Mouse (Mus musculus) yolk sac, embryonic 10.5 days (tissue): ENCODE results near the gene Elmod1.
A peak's percentile ranks its signal among the peaks of the same experiment; 100 is the strongest.
"Not testable (repeated sequence)": the region's sequence is repeated elsewhere in the genome, so short reads cannot be mapped to it uniquely, and the experiment has no call there.

Source experiments
- DNase-seq: peaks from one replicate; pipeline ENCODE4 v3.0.0-alpha.2; 2017; ENCODE audit warnings: low spot score

The Elmod1 gene

DNA sequence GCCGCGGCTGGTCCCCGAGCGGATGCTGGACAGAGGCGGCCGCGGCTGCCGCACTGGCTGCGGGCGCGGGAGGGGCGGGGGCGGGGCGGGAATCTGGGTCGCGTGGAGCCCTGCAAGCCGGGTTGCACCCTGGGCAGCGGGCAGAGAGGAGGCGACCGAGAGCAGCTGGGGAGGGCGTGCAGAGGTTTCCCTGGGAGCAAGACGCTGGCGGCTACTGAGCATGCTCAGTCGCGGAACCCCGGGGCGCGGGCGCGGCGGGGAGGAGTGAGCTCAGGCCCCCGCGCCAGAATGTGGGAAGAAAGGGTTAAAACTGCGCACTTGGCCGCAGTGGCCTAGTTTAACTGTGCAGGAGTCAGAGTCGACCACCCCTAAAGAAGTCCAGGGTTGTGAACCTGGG is at the start of gene Elmod1:
Gene Elmod1, minus strand, starts transcription at position 180 of the 397 bp plus-strand sequence.
- DNase-seq: peak; percentile 32

DNA sequence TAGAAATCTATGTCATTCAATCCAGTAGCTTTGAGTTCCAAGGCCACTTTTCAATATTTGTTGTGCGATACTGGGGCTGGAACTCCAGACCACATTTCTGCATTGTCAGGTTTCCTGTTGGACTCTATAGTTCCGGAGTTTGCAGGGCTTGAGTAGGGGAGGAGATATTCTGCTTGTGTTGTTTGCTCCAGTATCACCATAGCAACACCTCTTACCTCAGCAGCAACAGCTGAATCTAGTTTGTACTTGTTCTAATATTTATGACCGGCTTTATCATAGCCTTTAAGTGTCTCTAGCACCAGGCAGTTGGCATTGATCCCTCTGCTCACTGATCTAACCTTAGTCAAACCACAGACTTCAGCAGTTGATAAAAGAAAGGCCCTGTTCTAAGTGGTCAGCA is 47.7 kb upstream of the Elmod1 start:
- no peak for DNase-seq

- DNase-seq: no peak
Observed at GRCm38 (mm10) chr9:53994528-53994927, 19.4 kb upstream of the Elmod1 start.

DNA sequence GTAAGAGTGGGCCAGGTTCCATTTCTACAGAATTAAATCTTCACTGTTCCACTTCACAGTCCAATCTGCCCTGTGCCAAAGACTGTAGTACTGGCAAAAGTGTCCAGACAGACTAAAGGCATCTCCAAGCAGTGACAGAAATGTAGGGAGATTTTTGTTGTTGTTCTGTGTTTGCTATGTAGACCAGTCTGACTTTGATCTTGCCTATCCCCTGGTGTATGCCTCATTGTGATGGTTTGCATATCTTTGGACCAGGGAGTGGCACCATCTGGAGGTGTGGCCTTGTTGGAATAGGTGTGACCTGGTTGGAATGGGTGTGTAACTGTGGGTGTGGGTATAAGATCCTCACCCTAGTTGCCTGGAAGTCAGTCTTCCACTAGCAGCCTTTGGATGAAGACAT is 17.5 kb upstream of the Elmod1 start:
- DNase-seq: not testable (repeated sequence)

GRCm38 (mm10) chr9:53990921-53991320 is 15.8 kb upstream of the Elmod1 start:
- DNase-seq: peak; percentile 15

DNA sequence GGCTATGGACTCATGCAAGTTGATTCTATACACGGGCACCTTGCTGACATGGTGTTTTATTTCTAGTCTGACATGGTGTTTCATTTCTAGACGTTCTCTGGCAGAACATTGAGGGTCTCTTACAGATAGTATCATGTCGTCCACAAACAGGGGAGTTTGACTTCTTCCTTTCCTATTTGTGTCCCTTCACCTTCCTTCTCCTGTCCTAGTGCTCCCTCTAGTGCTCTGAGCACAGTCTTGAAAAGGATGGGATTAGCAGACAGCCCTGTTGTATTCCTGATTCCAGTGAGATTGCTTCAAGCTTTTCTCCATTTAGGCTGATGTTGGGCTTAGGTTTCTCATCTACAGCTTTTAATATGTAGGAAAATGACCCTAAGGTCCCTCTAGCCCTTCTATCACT is 11.9 kb upstream of the Elmod1 start:
- DNase-seq: no peak

GRCm38 (mm10) chr9:53984868-53985267 is 9.8 kb upstream of the Elmod1 start:
- DNase-seq: peak; percentile 14

- no peak for DNase-seq
Observed at GRCm38 (mm10) chr9:53974328-53975121, 576 bp downstream of the Elmod1 start.

DNA sequence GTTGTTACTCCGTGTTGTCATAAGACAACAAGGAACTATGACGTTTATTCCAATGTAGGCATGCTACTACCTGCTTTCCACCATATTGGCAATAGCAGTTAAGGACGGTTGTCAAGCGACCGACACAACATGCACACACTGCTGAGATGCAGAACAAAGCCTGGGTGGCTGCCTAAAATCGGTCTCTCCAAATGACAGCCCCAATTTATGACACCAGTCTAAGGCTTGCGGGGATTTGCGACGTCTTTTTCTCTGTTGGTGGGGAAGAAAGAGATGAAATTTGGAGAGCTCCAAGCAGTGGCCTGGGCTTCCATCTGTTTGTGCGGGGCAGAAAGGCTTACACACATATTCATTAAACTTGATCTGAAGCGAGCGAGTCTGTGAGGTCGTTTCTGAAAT is 1.2 kb downstream of the Elmod1 start:
- no peak for DNase-seq

DNA sequence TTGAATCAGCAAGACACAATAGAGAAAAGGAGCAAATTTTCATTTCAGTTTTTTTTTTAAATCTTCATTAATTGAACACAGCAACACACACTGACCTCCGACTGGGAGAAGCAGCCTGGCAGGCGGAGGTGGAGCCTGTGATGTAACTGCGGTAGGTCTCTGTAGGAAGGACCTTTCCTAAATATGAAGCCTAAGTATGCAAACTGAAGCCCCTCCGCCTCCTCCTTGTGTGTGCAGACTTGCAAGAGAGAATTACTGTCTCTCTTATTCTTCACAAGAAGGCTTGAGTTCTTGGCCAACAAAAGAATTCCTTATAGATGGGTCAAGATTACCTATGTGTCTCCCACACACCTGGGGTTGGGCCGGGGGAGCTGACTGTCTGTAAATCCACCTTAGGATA is 1.9 kb downstream of the Elmod1 start:
- DNase-seq: no peak

DNA sequence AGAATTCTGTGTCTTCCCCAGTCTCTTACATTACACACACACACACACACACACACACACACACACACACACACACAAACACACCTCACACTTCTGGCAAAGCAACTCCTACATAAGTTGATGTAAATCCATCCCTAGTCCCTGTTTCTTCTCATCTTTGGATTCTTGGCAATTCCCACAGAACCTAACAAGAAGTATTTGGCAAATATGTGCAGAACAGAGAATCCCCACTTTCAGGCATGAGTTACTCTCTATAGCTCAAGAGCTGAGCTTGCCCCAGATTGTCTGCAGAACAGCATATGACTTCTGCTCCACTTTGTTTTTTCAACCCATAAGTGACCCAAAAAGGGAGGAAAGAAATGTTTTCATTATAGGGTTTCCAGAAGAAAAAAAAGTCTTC is 2.7 kb downstream of the Elmod1 start:
- DNase-seq: no peak

- no peak for DNase-seq
Observed at GRCm38 (mm10) chr9:53967610-53968368, 7.3 kb downstream of the Elmod1 start.

DNA sequence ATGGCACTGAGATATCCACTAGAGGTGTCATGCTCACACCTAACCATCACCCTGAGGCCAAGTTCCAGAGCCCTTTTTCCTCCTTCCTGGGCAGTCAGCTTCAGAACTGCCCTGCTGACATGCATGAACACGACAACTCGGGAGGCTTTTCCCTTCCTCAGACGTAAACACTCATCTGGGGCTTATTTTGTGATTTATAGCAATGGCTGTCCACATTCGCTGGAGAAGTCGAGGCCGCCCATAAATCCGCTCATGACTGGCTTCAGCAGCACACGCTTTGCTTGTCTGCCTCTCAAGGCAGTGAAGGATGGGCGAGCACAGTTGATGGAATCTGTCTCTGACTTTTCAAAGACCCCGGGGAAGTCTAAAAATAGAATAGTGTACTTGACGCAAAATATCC is 18.1 kb downstream of the Elmod1 start:
- DNase-seq: no peak

DNA sequence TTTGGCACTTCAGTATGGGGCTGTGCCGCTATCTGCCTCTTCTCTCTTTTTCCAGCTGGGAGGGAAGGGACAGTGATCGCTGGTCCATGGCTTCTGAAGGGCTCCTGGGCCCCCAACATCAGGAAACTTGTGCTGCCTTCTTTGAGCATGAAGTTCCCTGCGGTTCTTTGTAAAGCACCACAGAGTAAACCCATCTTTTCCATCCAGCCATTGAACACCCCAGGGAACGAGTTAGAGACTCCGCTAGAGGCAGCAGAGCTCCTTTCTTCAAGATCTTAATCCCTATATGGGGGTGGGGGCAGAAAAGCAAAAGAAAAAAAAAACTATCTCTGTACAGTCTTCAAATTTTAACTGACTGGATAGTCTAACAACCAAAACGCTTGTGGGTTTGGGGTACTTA is 20.2 kb downstream of the Elmod1 start:
- DNase-seq: no peak

DNA sequence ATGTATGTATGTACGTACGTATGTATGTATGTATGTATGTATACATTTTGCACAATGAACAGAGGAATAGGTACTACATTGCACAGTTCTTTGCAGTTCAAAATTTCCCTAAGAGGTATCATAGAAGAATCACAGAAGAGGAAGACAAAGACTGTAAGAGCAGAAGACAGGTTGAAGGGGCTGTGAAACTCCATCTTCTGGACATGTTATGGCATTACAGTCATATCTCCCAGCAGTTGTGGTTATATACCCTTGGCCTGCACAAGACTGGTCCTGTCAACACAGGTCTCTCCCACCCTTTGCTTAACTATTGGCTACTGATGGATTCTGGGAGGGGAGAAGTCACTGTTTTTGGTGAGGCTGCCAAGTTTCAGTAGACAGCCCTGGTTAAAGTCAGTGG is 27.6 kb downstream of the Elmod1 start:
- no peak for DNase-seq

DNA sequence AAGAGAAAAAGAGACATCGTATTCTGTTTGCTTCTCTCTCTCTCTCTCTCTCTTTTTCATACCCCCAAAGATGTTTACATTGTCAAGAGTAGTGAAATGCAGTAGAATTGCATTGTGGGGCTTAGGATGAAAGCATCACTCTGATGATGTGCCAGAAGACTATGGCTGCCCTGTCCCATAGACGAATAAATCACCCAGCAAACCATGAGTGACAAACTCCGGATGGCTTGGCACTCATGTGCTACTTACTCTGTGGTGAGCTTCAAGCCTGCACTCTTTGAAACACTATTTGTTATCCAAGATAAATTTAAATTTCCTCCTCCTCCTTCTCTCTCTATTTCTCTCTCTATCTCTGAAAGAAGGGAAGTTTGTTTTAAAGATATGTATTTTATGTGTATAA is 36.5 kb downstream of the Elmod1 start:
- no peak for DNase-seq

DNA sequence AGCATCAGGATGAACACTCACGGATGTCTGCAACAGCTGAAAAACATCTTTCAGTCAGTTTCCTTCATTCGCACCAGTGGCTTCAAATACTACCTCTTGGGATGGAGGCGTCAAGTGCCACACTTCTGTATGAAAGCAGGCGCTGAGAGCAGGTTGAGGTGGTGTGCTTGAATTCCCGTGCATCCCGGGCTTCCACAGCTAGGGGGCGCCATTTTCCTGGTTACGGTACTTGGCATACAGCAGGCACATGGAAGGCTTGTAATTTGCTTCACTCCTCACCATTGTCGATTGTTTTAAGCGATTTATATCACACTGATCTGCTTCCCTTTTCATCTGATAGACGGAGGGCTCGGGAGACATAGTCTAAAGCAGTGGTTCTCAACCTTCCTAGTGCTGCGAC is 40.9 kb downstream of the Elmod1 start:
- DNase-seq: peak; percentile 14

- DNase-seq: no peak
Observed at GRCm38 (mm10) chr9:53933375-53933774, 41.7 kb downstream of the Elmod1 start.

DNA sequence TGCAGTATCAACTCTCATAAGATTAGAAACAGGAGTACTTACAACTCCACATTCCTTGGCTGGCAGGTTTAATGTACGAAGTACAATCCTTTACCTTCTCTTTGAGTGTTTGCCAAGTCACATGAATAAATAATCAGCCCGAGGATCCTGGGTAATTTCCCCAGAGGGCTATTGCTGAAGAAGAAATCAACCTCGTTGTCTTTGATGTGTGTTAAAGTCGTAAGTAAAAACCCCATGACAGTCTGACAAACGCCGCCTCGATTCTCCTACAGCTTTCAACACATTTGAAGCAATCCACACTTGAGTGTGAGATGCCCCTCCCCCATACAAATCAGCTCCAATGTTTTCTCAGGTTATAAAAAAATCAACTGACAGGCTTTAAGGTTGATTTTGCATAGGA is 44.2 kb downstream of the Elmod1 start:
- DNase-seq: no peak

- DNase-seq: no peak
Observed at GRCm38 (mm10) chr9:53921061-53921460, 54.0 kb downstream of the Elmod1 start.

GRCm38 (mm10) chr9:53915929-53916721 is 59.0 kb downstream of the Elmod1 start:
- no peak for DNase-seq

DNA sequence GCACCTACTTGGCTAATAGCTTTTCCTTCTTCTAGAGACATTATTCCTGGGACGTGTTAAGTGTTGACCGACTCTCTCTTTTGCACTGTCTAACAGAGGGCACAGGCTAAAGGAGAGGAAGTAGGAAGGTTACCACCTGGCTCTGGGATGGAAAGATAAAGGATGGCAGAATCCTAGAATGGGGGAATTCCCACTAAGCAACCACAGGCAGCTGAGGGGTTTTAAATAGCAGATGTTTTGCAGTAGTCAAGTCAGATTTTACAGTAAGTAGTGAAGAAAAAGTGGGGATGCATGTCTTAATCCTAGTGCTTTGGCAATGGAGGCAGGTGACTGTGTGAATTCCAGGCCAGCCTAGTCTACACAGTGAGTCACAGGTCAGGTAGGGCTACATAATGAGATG is 64.3 kb downstream of the Elmod1 start:
- DNase-seq: no peak

DNA sequence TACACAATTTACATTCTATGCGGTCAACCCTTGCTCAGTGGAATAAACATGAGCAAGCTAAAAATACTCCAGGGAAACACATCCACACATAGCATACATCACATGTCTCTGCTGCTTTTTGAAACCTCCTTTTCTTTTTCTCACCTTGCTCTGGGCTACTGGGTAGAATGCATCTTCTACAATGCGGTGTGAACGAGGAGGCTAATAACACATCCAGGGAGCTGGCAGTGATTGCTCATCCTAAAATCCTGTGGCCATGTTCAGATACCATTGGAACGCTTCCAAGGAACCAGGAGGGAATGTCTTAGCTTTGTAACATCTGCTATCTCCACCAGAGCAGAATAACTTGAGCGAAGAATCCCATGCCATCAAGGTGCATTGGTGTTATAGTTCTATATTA is 64.8 kb downstream of the Elmod1 start:
- no peak for DNase-seq
